In genomic region chr13:100730861-100731176, GRCm38 (mm10) we compare ENCODE assay signal across 8 mouse cellular contexts. TPM values are rescaled to one million over a fixed set of nuclear protein-coding genes. Genes with fewer than 3 reads are reported as not detected.
DNase-seq lines count a peak whose midpoint lies in the region; ATAC-seq lines count a peak whose summit lies in the region.

Gene Cdk7 (minus strand): TSS chr13:100730939.

- peaks cover 14% of the 10 kb centered on the region for H3K4me1 ChIP-seq in hindbrain, embryonic 12.5 days

- H3K27me3 ChIP-seq in hindbrain, embryonic 12.5 days, result no peaks in the 10 kb centered on the region

- under 1% methylated on average over 19 of the region's 19 CpGs for WGBS in hindbrain, embryonic 12.5 days

- no peaks in the 10 kb centered on the region for H3K9me3 ChIP-seq in hindbrain, embryonic 12.5 days (replicated peaks)

- peak within 1 kb of the TSS; percentile 87 for H3K9ac ChIP-seq in hindbrain, embryonic 12.5 days

- peak within 1 kb of the TSS; percentile 83 for H3K4me3 ChIP-seq in hindbrain, embryonic 12.5 days

- H3K4me2 ChIP-seq in hindbrain, embryonic 12.5 days (replicated peaks), result peak within 1 kb of the TSS; percentile 69

- DNase-seq in Muller cell, postnatal 12 days (ENCODE audit: inconsistent ontology term), result peak; percentile 97
- peak; percentile 92 for DNase-seq in cerebellum, adult 9-11 months
- peak; percentile 90 to 92 for DNase-seq in frontal cortex, postnatal 10 days (ENCODE audit: low spot score in 2 of 2)
- DNase-seq in layer of hippocampus, postnatal 14 days (ENCODE audit: low spot score in 2 of 2), result peak; percentile 85 to 93
- DNase-seq in lung, postnatal 14 days, result peak; percentile 93
- DNase-seq in retina, adult 2 months (ENCODE audit: low read depth, low spot score), result peak; percentile 84
- DNase-seq in thymus, postnatal 36 days, result peak; percentile 88 to 90

- H3K36me3 ChIP-seq in hindbrain, embryonic 12.5 days, result peaks cover 21% of the 10 kb centered on the region

- peak; percentile 99 for ATAC-seq in hindbrain, embryonic 12.5 days (ENCODE audit: low FRiP score)

- H3K27ac ChIP-seq in hindbrain, embryonic 12.5 days, result peak within 1 kb of the TSS; percentile 87

RNA-seq across cellular contexts. Expression of gene Cdk7, which starts in this region (rescaled TPM):
- 71.2 and 74.1 TPM in 2 replicates for polyA plus RNA-seq in hindbrain, embryonic 12.5 days (2016; fragmentation: Nextera tagmentation; extraction: Ambion mirVana)
- total RNA-seq in layer of hippocampus, postnatal 14 days (2021), result 10 to 100 TPM; 35.7 to 37.0 TPM

Comparison
In these comparisons a context has a peak if more than half of its experiments do, and no peak if none do; other contexts are left out.
1. Peak in every context shown above with its lines: DNase-seq, ATAC-seq, H3K4me3 ChIP-seq and H3K27ac ChIP-seq.